Mouse (Mus musculus) spleen, adult 2 months (tissue): Measurements from ENCODE around the gene Cc2d2b.

Source experiments
- CTCF ChIP-seq: fragments of 200-500 bp; IDR thresholded peaks from 2 replicates; pipeline ENCODE4 v1.5.1; 2011; ENCODE audit warnings: mild to moderate bottlenecking, inconsistent platforms; ENCODE audit not compliant: insufficient read depth, insufficient read length, insufficient replicate concordance; ENCODE audit errors: extremely low read depth
- POLR2A ChIP-seq: fragments of 200-500 bp; IDR thresholded peaks from 2 replicates; pipeline ENCODE4 v1.6.1; 2011; ENCODE audit warnings: low read depth, low read length, inconsistent platforms

DNA sequence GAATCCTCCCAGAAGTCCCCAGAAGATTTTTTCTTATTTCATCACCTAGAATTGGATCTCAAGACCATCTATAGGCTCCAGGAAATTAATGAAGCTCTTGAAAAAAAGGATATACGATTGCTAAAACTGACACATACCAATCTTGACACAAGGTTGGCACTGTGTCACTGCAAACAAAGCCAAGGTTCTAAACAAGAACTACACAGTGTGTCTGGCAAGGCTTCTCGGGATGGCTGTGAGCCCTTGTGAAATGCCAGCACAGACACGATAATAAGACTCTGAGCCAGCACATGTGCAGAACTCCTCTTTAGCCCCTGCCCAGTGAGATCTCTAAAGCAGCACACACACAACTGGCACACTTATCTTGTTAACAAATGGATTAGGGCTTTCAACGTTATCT lies 111.0 kb downstream of the Cc2d2b start:
- no peak for TF ChIP-seq CTCF
- TF ChIP-seq POLR2A = no peak
